Mouse (Mus musculus) G1E (cell line): Measurements from ENCODE around the gene Esyt2. TPM values are rescaled to one million over a fixed set of nuclear protein-coding genes. Genes with fewer than 3 reads are reported as not detected.

ENCODE experiments used
- ATAC-seq: 2 replicates; pipeline ENCODE4 v1.8.0; 2016; ENCODE audit warnings: mild to moderate bottlenecking; ENCODE audit not compliant: insufficient number of reproducible peaks, poor library complexity, low FRiP score, severe bottlenecking; ENCODE audit errors: extremely low read depth
- DNase-seq: peaks from one replicate; pipeline ENCODE4 v3.0.0; 2012; ENCODE audit warnings: low spot score
- H3K27me3 ChIP-seq: 2 replicates; pipeline ENCODE4 v1.6.1; 2012; ENCODE audit warnings: mild to moderate bottlenecking, low read length, inconsistent platforms; ENCODE audit not compliant: insufficient read depth
- H3K36me3 ChIP-seq: replicated peaks from 2 replicates; pipeline ENCODE3; 2012; ENCODE audit warnings: mild to moderate bottlenecking, inconsistent platforms
- H3K4me1 ChIP-seq: 2 replicates; pipeline ENCODE4 v1.6.1; 2012; ENCODE audit warnings: low read depth, low read length, inconsistent platforms, mixed read lengths; ENCODE audit not compliant: insufficient read depth
- H3K4me3 ChIP-seq: 2 replicates; pipeline ENCODE4 v1.5.1; 2012; ENCODE audit warnings: low read depth, mild to moderate bottlenecking, inconsistent platforms, low read length, moderate library complexity, mixed read lengths
- H3K9me3 ChIP-seq: replicated peaks from 2 replicates; pipeline ENCODE4 v1.6.1; 2012; ENCODE audit warnings: inconsistent platforms
- CTCF ChIP-seq: IDR thresholded peaks from 2 replicates; pipeline ENCODE4 v1.5.1; 2012; ENCODE audit warnings: low read depth, low read length, inconsistent platforms, mixed read lengths
- GATA1 ChIP-seq: IDR thresholded peaks from 2 replicates; pipeline ENCODE4 v1.6.1; 2012; ENCODE audit warnings: borderline replicate concordance, low read length, inconsistent platforms, mixed read lengths
- GATA2 ChIP-seq: IDR thresholded peaks from 2 replicates; pipeline ENCODE4 v1.6.1; 2012; ENCODE audit warnings: low read depth, low read length, inconsistent platforms, borderline replicate concordance
- POLR2AphosphoS5 ChIP-seq: IDR thresholded peaks from 2 replicates; pipeline ENCODE4 v1.6.1; 2012; ENCODE audit warnings: low read depth, low read length, inconsistent platforms; ENCODE audit not compliant: insufficient replicate concordance
- TAL1 ChIP-seq: conservative IDR thresholded peaks from 2 replicates; pipeline ENCODE4 v1.6.1; 2012; ENCODE audit warnings: low read depth, low read length, inconsistent platforms, mixed read lengths
- polyA plus RNA-seq: library from polyadenylated mRNA; stranded (reverse); fragments of >175 nt; gene quantifications from 2 replicates; pipeline ENCODE4 v1.2.3, GENCODE M21; 2012
- total RNA-seq, 2 experiments: library from RNA; stranded (forward) in 1 of 2; stranded (reverse) in 1 of 2; fragments of 200-1000 nt in 1 of 2; fragments of >200 nt in 1 of 2; fragmentation: Nextera tagmentation in 1 of 2; gene quantifications; 2 replicates each; pipeline ENCODE4 v1.2.3; 2014 to 2017

The Esyt2 gene
- total and polyA plus RNA-seq, 3 experiments, result 23.4 to 147 (median 87.5) TPM

DNA sequence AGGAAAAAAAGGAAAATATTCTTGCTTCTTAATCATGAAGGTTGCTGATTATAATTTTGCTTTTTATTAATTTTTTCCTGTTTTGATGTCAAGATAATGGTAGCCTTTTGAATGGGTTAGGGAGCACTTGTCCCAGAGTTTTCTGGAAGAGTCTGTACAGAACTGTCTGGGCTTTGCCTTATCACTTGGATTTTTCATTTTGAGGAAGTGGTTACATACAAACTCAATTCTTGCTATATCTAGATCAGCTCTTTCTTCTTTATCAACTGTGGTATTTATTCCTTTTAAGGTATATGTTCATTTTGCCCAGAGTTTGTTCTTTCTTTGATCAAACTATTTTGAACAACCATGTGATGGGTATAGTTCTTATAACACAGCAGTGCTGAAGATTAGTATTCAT, 81.1 kb downstream of the Esyt2 start:
- peaks cover 60% of the 10 kb centered on the region for H3K36me3 ChIP-seq
- TF ChIP-seq GATA2, result no peak
- no peak for TF ChIP-seq GATA1
- no peak overlapping the region for H3K4me3 ChIP-seq
- H3K9me3 ChIP-seq, result no peaks in the 10 kb centered on the region
- no peaks in the 10 kb centered on the region for H3K4me1 ChIP-seq
- no peaks in the 10 kb centered on the region for H3K27me3 ChIP-seq
- ATAC-seq, result no peak
- no peak for DNase-seq

DNA sequence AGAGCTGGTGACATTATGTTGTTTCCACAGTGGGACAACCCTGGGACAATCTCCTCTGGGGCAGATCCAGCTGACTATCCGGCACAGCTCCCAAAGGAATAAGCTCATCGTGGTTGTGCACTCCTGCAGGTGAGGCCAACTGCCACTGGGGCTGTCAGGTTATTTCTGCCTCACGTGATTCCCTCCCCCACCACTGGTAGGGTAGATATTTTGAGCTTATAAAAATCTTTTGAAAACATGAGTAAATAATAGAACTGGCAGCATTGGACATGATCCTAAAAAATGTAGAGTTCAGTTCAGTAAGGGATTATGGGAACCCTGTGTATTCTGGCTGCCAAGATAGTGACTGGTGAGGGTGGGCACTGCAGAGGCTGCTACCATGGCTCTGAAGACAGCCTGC, 85.9 kb downstream of the Esyt2 start:
- H3K4me1 ChIP-seq, result no peaks in the 10 kb centered on the region
- H3K36me3 ChIP-seq, result peaks cover 75% of the 10 kb centered on the region
- ATAC-seq (no peak), DNase-seq (no peak)
- no peaks in the 10 kb centered on the region for H3K27me3 ChIP-seq
- H3K9me3 ChIP-seq, result no peaks in the 10 kb centered on the region
- H3K4me3 ChIP-seq, result no peak overlapping the region
- no peak for TF ChIP-seq TAL1
- TF ChIP-seq CTCF, result no peak
- TF ChIP-seq GATA2, result no peak
- no peak for TF ChIP-seq POLR2AphosphoS5
- no peak for TF ChIP-seq GATA1

GRCm38 (mm10) chr12:116367346-116367745, 86.3 kb downstream of the Esyt2 start:
- no peak for TF ChIP-seq TAL1
- no peak for TF ChIP-seq POLR2AphosphoS5
- TF ChIP-seq CTCF, result no peak
- TF ChIP-seq GATA1, result no peak
- no peak for TF ChIP-seq GATA2
- no peak for DNase-seq
- Histone ChIP-seq H3K4me1 (no peaks in the 10 kb centered on the region), H3K27me3 (no peaks in the 10 kb centered on the region), H3K4me3 (no peak overlapping the region), H3K9me3 (no peaks in the 10 kb centered on the region), H3K36me3 (peaks cover 78% of the 10 kb centered on the region)
- no peak for ATAC-seq

DNA sequence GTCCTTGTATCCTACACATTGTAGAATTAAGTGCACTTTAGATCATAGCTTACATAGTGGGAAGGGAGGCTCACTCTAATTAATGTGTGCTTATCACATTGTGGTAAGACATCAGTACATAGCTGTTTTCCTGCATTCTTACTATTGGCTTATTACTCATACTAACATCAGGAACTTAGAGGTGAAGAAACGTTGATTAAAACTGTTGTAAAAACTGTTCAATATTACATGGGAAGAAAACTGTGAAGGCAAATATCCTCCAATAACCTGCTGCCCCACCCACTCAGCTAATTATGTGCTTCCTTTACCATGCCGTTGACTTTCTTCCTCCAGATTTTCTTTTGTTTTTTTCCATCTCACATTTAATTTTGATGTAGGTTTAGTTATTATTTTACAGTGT, 87.9 kb downstream of the Esyt2 start:
- no peak for TF ChIP-seq GATA2
- TF ChIP-seq TAL1, result no peak
- TF ChIP-seq POLR2AphosphoS5, result no peak
- TF ChIP-seq CTCF, result no peak
- TF ChIP-seq GATA1, result no peak
- Histone ChIP-seq H3K4me1 (no peaks in the 10 kb centered on the region), H3K27me3 (no peaks in the 10 kb centered on the region), H3K4me3 (no peak overlapping the region), H3K36me3 (peaks cover 71% of the 10 kb centered on the region), H3K9me3 (no peaks in the 10 kb centered on the region)
- ATAC-seq (no peak), DNase-seq (no peak)

GRCm38 (mm10) chr12:116383101-116383500, 102.1 kb downstream of the Esyt2 start:
- Histone ChIP-seq H3K9me3 (no peaks in the 10 kb centered on the region), H3K4me3 (no peak overlapping the region), H3K36me3 (peaks cover 8% of the 10 kb centered on the region), H3K4me1 (no peaks in the 10 kb centered on the region), H3K27me3 (peaks cover 4% of the 10 kb centered on the region; the same call in 1 of the 2 replicates)
- no peak for TF ChIP-seq GATA2
- no peak for TF ChIP-seq GATA1
- no peak for TF ChIP-seq CTCF
- no peak for TF ChIP-seq POLR2AphosphoS5
- no peak for TF ChIP-seq TAL1
- ATAC-seq (no peak), DNase-seq (no peak)

GRCm38 (mm10) chr12:116383995-116384394, 103.0 kb downstream of the Esyt2 start:
- H3K36me3 ChIP-seq, result peaks cover 8% of the 10 kb centered on the region
- no peak for ATAC-seq
- TF ChIP-seq GATA1 (no peak), TAL1 (no peak), POLR2AphosphoS5 (no peak)
- no peak overlapping the region for H3K4me3 ChIP-seq
- peaks cover 4% of the 10 kb centered on the region; the same call in 1 of the 2 replicates for H3K27me3 ChIP-seq
- no peak for DNase-seq
- H3K4me1 ChIP-seq, result no peaks in the 10 kb centered on the region
- no peaks in the 10 kb centered on the region for H3K9me3 ChIP-seq

- ATAC-seq (no peak), DNase-seq (no peak)
- no peaks in the 10 kb centered on the region for H3K36me3 ChIP-seq
- no peaks in the 10 kb centered on the region for H3K9me3 ChIP-seq
- H3K4me1 ChIP-seq, result no peaks in the 10 kb centered on the region
- H3K4me3 ChIP-seq, result no peak overlapping the region
- H3K27me3 ChIP-seq, result peaks cover 9% of the 10 kb centered on the region
- TF ChIP-seq CTCF (no peak), GATA2 (no peak), TAL1 (no peak), POLR2AphosphoS5 (no peak), GATA1 (no peak)
Observed at GRCm38 (mm10) chr12:116386802-116387201, 105.8 kb downstream of the Esyt2 start.
